Mouse (Mus musculus) spleen, adult 2 months (tissue): ENCODE data around the gene Myo10. TPM values are rescaled to one million over a fixed set of nuclear protein-coding genes. Genes with fewer than 3 reads are reported as not detected.

Experiments
- DNase-seq, 2 experiments: peaks; one replicate each; pipeline versions ENCODE4 v3.0.0 to v3.0.0-alpha.2; 2012 to 2021; ENCODE audit warnings: low spot score in 2 of 2, low read depth in 1 of 2
- H3K27ac ChIP-seq: fragments of 200-500 bp; 2 replicates; pipeline ENCODE4 v1.5.1; 2012; ENCODE audit warnings: low read length, inconsistent platforms; ENCODE audit not compliant: insufficient read depth
- H3K27me3 ChIP-seq: fragments of 200-500 bp; 2 replicates; pipeline ENCODE4 v1.6.1; 2012; ENCODE audit warnings: mild to moderate bottlenecking, moderate library complexity, low read length, inconsistent platforms; ENCODE audit not compliant: control insufficient read depth, insufficient read depth
- H3K36me3 ChIP-seq: fragments of 200-500 bp; 2 replicates; pipeline ENCODE4 v1.6.1; 2012; ENCODE audit warnings: mild to moderate bottlenecking, low read length, inconsistent platforms; ENCODE audit not compliant: control insufficient read depth, insufficient read depth
- H3K4me1 ChIP-seq: fragments of 200-500 bp; 2 replicates; pipeline ENCODE4 v1.6.1; 2011; ENCODE audit warnings: inconsistent platforms; ENCODE audit not compliant: control insufficient read depth, insufficient read depth, insufficient read length
- H3K4me3 ChIP-seq: fragments of 200-500 bp; 2 replicates; pipeline ENCODE4 v1.5.1; 2011; ENCODE audit warnings: mild to moderate bottlenecking, inconsistent platforms; ENCODE audit not compliant: insufficient read depth, insufficient read length; ENCODE audit errors: extremely low read depth
- CTCF ChIP-seq: fragments of 200-500 bp; IDR thresholded peaks from 2 replicates; pipeline ENCODE4 v1.5.1; 2011; ENCODE audit warnings: mild to moderate bottlenecking, inconsistent platforms; ENCODE audit not compliant: insufficient read depth, insufficient read length, insufficient replicate concordance; ENCODE audit errors: extremely low read depth
- POLR2A ChIP-seq: fragments of 200-500 bp; IDR thresholded peaks from 2 replicates; pipeline ENCODE4 v1.6.1; 2011; ENCODE audit warnings: low read depth, low read length, inconsistent platforms
- WGBS: fragments of 180-500 bp; shearing (Covaris S2); methylation state at CpG from one replicate; pipeline ENCODE4 v1.1.7; 2018; 5-methylcytosine and 5-hydroxymethylcytosine counted together
- polyA plus RNA-seq: library from polyadenylated mRNA; depleted of rRNA; stranded (reverse); fragments of >200 nt; gene quantifications from 2 replicates; pipeline ENCODE4 v1.2.3, GENCODE M21; 2012

Myo10 gene
- polyA plus RNA-seq, 1 experiment: 14.6 TPM

DNA sequence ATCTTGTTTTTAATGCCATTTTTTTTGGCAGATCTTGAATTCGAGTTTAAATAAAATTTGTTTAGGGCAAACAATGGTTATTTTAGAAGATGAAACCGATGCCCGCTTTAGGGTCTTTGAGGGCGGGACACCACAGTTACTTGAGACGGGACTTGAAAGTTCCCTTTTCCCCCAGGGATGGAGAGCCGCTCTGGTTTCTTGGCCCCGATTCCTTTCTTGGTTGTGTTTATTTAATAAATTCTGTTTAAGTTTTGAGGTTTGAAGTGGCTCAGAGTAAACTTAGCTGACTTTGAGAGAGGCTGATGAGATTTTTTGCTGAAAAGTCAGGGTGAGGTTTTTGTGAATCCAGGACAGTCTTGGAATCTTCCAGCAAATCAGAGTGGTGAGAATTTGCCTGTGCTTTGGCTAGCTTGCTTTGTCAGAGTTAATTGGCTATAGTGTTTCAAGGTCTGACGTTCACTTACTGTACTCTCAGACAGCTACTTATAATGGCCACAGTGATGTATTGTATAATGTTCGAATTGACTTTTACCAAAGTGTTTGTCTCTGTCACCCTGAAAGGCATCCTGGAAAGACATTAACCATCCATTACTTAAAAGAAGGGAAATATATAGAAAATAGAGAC lies 1.3 kb downstream of the Myo10 start:
- peak overlapping the region; percentile 4; the same call in 1 of the 2 replicates for H3K4me3 ChIP-seq
- H3K27me3 ChIP-seq: peaks cover 10% of the 10 kb centered on the region
- no peak for DNase-seq
- no peaks in the 10 kb centered on the region for H3K36me3 ChIP-seq
- TF ChIP-seq POLR2A: no peak
- TF ChIP-seq CTCF: no peak
- H3K4me1 ChIP-seq: no peaks in the 10 kb centered on the region; the same call in 1 of the 2 replicates
- no peak overlapping the region for H3K27ac ChIP-seq
- 13% methylated on average over 9 of the region's 9 CpGs for WGBS

DNA sequence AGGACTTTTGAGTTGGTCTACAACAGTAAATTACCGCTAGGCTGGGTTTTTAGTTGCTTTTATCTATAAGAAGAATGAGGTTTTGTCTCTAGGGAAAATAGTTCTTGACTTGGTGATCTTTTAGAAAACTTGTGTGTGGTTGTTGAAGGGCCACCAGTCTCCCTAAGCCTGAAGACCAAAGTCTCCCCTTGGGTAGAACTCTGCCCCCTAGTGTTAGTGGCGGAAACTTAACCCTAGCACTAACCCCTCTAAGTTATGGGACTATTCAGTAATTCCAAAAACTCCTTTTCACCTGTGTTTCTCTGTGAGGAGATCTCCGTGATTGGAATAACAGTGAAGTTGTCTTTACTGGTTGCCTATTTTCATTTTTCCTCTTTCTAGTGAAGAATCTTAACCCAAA lies 1.9 kb downstream of the Myo10 start:
- no peak for TF ChIP-seq POLR2A
- peak; percentile 32; the same call in 1 of the 2 replicates for TF ChIP-seq CTCF
- DNase-seq: peak; percentile 27 to 47
- no peak overlapping the region for H3K4me3 ChIP-seq
- H3K27me3 ChIP-seq: peaks cover 10% of the 10 kb centered on the region
- 45% methylated on average over 3 of the region's 3 CpGs for WGBS
- H3K36me3 ChIP-seq: no peaks in the 10 kb centered on the region
- no peaks in the 10 kb centered on the region; the same call in 1 of the 2 replicates for H3K4me1 ChIP-seq
- no peak overlapping the region for H3K27ac ChIP-seq

DNA sequence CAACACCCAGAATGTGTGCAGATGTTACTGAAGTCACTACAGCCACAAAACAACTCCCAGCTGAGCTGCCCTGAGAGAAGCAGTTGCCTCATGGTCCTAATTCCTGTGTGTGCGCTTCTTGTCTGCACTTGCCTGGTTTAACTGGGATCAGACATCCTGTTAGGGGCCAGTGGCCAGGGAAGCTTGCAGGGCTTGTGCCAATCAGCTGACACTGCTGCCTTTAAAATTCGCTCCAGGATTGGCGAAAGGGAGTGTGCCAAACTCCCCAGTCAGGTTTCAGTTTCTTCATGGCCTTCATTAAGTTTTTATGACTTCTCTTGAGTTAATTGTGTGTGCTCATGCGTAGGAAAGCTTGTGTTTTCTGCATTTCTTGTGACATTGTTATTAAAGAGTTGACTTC lies 3.1 kb downstream of the Myo10 start:
- Histone ChIP-seq H3K27me3 (peaks cover 10% of the 10 kb centered on the region), H3K36me3 (no peaks in the 10 kb centered on the region), H3K27ac (no peak overlapping the region), H3K4me3 (no peak overlapping the region), H3K4me1 (no peaks in the 10 kb centered on the region; the same call in 1 of the 2 replicates)
- TF ChIP-seq POLR2A: no peak
- TF ChIP-seq CTCF: no peak
- DNase-seq: no peak
- 79% methylated on average over 4 of the region's 4 CpGs for WGBS

DNA sequence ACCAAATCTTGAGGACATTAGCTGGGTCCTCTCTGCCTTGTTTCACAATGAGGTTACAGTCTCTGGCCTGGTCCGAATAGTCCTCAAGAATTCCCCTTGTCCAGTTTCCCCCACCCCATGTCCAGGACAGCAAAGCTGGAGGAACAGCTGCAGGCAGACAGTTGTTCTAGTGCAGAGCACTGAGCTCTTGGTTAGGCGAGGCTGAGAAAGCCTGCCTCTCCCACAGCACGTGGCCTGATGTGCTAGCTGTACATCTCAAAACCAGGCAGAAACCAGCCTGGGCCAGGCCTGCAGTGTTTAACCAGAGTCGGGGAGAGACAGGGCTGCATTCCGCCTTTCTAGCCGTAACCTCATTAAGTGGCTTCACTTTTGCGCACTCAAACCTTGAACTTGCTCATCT lies 4.7 kb downstream of the Myo10 start:
- Histone ChIP-seq H3K36me3 (no peaks in the 10 kb centered on the region), H3K4me3 (no peak overlapping the region), H3K4me1 (peaks cover 6% of the 10 kb centered on the region), H3K27me3 (peaks cover 10% of the 10 kb centered on the region), H3K27ac (no peak overlapping the region)
- DNase-seq: no peak
- TF ChIP-seq CTCF: no peak
- no peak for TF ChIP-seq POLR2A
- WGBS: 84% methylated on average over 7 of the region's 7 CpGs

DNA sequence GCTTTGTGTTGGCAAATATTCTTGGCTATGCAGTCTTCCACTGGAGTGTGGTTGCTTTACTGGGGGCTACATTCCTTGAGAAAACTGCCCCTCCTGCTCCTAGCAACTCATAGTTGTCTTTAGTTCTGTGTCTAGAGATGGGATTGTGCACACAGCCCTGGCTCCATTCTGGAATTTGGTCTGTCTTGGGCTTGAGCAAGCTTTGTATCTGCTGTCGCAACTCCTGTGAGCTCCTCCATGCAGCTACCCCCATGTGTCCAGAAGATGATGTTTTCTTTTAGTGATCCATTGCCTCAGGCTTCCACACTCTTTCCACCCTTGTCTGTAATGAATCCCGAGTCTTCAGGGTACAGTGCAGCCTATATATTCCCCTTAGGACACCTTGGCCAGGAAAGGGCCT lies 5.9 kb downstream of the Myo10 start:
- 85% methylated on average over 2 of the region's 2 CpGs for WGBS
- Histone ChIP-seq H3K36me3 (no peaks in the 10 kb centered on the region), H3K4me1 (peaks cover 8% of the 10 kb centered on the region; the same call in 1 of the 2 replicates), H3K27ac (no peak overlapping the region), H3K27me3 (peaks cover 2% of the 10 kb centered on the region; the same call in 1 of the 2 replicates), H3K4me3 (no peak overlapping the region)
- no peak for DNase-seq
- no peak for TF ChIP-seq POLR2A
- TF ChIP-seq CTCF: no peak

DNA sequence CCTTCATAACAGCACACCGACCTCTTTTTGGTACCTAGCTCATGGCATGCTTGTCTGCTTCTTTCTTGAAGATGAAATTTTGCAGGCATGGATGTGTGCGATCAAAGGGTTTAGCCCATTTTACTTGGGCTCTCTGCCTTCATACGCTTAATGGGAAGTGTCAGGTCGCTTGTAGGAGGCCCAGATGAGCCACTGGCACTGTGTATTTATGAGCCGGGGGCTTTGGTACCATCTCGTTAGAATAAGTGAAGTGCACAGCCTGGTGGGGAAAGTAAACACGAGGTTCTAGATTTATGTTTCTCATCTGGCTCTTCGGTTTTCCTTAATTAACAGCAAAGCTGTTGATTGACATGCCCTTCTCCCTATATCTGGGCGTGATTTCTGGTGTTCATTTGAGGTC lies 8.4 kb downstream of the Myo10 start:
- no peaks in the 10 kb centered on the region for H3K36me3 ChIP-seq
- no peak for TF ChIP-seq POLR2A
- no peak for TF ChIP-seq CTCF
- H3K27ac ChIP-seq: no peak overlapping the region
- no peak for DNase-seq
- no peak overlapping the region for H3K4me3 ChIP-seq
- H3K4me1 ChIP-seq: peaks cover 8% of the 10 kb centered on the region; the same call in 1 of the 2 replicates
- 91% methylated on average over 9 of the region's 9 CpGs for WGBS
- no peaks in the 10 kb centered on the region for H3K27me3 ChIP-seq

DNA sequence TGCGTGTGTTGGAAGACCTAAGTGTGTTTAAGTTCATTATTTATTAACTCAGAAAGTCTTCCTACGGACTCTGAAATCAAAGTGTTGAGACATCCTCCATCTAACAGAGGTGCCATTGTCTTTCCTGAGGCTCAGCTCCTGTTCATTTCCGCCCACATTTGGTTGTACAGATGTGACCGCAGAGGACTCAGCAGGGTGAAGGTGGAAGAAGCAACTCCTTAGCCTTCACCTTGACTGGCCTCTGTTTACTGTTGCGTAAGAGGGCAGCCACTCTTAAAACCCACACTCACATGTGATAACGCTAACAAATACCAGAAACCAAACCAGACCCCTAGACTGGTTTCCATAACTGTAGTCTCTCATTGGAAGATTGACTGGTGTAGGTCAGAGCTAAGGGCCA lies 9.0 kb downstream of the Myo10 start:
- 94% methylated on average over 6 of the region's 6 CpGs for WGBS
- Histone ChIP-seq H3K27me3 (no peaks in the 10 kb centered on the region), H3K27ac (no peak overlapping the region), H3K4me1 (peaks cover 8% of the 10 kb centered on the region; the same call in 1 of the 2 replicates), H3K36me3 (no peaks in the 10 kb centered on the region), H3K4me3 (no peak overlapping the region)
- TF ChIP-seq POLR2A (no peak), CTCF (no peak)
- DNase-seq: no peak
